Mouse (Mus musculus): ENCODE measurements at regions not wholly inside any gene's neighbourhood (a gene's known extent, or its start where the extent isn't known, plus 50 kb on each side); places are given as distances from the start of the nearest gene placed in this dataset.

DNA sequence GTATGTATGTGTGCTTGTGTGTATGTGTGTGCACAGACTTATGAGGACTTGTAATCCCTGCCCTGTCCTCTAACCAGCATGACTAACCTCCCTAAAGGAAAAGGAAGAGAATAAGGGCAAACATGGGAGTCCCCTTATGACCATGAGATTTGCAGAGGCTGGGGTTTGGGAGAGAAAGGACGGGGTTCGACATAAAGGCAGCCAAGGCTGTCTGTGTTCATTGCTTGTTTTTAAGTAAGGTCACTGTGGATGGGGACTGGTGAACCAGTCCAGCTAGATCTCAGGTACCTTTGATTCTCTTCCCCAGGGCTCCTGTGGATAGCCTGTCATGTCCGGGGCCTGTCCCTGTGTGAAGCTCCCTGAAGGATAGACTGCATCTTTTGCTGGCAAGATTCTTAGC is 55.6 kb downstream of the Irf2bp2 start:
- TF ChIP-seq POLR2A (IDR thresholded peaks at IDR 0.05; ENCODE audit: low read depth, low read length) (no peak), CTCF (conservative IDR thresholded peaks at IDR 0.05; ENCODE audit: insufficient read depth, insufficient read length, low read depth, low read length) (no peak)

All from kidney, adult 2 months (tissue).